Mouse (Mus musculus): Measurements from ENCODE around the gene Icam2. TPM values are rescaled to one million over a fixed set of nuclear protein-coding genes. Genes with fewer than 3 reads are reported as not detected.

Icam2 gene
- polyA plus RNA-seq, 1 experiment = 0.14 TPM

DNA sequence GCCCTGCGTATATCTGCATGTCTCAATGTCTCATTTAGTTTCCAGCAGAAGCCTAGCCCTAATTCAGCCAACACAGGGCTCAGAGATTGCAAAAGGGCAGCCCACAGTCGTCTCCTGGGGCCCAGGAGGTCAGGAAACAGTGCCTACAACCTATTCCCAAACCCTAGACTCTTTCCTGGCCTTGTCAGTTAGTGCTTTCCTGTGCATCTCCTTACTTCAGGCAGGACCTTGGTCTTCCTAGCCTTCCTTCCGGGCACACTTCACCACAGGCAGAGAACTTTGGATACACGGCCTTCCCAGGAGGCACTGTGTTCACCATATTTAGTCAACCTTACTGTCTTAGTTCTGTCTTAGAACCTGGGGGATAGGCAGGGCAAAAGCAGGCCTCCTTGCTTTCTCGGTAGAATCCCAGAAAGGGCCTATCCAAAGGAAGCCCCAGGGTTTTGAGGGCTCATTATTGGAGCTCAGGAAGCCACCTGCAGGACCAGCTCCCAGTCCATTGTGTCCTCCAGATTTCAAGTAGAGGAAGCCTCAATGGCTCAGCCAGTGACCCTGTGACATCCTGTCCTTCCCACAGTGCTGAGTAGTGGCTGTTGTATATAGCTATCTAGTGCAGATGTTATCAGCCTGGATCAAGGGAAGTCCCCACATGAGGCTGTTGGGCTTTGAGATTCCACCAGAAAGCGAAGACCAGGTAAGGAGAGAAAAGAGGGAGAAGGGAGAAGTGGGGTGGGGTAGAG is 4.7 kb downstream of the Icam2 start:
- no peaks in the 10 kb centered on the region for H3K27me3 ChIP-seq (ENCODE audit: control insufficient read depth)
- H3K36me3 ChIP-seq (ENCODE audit: control insufficient read depth) = no peaks in the 10 kb centered on the region

DNA sequence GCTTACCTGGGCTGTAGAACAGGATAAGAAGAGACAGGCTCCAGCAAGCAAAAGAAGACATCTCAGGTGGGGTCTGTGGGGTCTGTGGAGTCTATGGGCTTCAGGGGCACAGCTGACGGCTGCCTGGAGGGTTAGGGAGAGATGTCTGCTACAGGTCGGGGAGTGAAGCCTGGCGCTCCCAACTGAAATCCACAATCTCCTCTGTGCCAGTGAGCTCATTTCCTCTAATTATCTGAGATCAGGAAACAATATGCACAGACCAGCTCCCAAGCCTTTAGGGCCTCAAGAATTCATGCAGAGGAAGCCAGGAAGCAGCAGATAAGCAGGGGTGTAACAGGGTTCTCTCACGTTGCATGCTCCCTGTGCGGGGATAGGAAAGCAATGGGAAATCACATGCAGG is 5.5 kb downstream of the Icam2 start:
- Histone ChIP-seq H3K4me1 (ENCODE audit: control insufficient read depth) (peaks cover 29% of the 10 kb centered on the region), H3K9me3 (ENCODE audit: control insufficient read depth, low read length) (no peaks in the 10 kb centered on the region), H3K36me3 (ENCODE audit: control insufficient read depth) (no peaks in the 10 kb centered on the region), H3K27me3 (ENCODE audit: control insufficient read depth) (no peaks in the 10 kb centered on the region), H3K4me3 (replicated peaks) (no peak overlapping the region)
- no peak for TF ChIP-seq GATA1 (IDR thresholded peaks at IDR 0.05; ENCODE audit: low read length)
- TF ChIP-seq TAL1 (IDR thresholded peaks at IDR 0.05; ENCODE audit: low read length) = no peak

More for the DNA sequence above, 4.7 kb downstream of the Icam2 start:
- peaks cover 34% of the 10 kb centered on the region for H3K4me1 ChIP-seq (ENCODE audit: control insufficient read depth)
- no peak overlapping the region for H3K4me3 ChIP-seq (replicated peaks)
- TF ChIP-seq GATA1 (IDR thresholded peaks at IDR 0.05; ENCODE audit: low read length) = no peak
- no peak for TF ChIP-seq TAL1 (IDR thresholded peaks at IDR 0.05; ENCODE audit: low read length)
- H3K9me3 ChIP-seq (ENCODE audit: control insufficient read depth, low read length) = no peaks in the 10 kb centered on the region

DNA sequence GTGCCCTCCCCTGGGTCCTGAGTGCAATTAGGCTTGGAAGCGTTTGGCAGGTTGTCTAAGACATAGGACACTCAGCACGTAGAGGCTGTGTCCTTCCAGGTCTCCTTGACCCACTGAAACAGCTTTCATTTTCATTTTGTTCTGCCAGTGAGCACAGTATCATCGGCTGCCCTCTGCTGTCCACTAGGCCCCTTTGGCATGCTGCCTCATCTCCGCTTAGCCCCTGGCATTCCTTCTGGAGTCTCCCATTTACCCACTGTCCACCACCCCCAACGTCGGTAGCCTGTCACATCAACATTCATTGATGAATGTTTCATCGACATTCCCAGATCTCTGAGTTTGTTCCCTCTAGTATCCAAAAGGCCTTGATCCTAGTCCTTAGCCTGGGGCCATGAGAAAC is 6.0 kb downstream of the Icam2 start:
- Histone ChIP-seq H3K4me3 (replicated peaks) (no peak overlapping the region), H3K27me3 (ENCODE audit: control insufficient read depth) (no peaks in the 10 kb centered on the region), H3K9me3 (ENCODE audit: control insufficient read depth, low read length) (no peaks in the 10 kb centered on the region), H3K36me3 (ENCODE audit: control insufficient read depth) (no peaks in the 10 kb centered on the region), H3K4me1 (ENCODE audit: control insufficient read depth) (peaks cover 29% of the 10 kb centered on the region)
- TF ChIP-seq TAL1 (IDR thresholded peaks at IDR 0.05; ENCODE audit: low read length) (no peak), GATA1 (IDR thresholded peaks at IDR 0.05; ENCODE audit: low read length) (no peak)

DNA sequence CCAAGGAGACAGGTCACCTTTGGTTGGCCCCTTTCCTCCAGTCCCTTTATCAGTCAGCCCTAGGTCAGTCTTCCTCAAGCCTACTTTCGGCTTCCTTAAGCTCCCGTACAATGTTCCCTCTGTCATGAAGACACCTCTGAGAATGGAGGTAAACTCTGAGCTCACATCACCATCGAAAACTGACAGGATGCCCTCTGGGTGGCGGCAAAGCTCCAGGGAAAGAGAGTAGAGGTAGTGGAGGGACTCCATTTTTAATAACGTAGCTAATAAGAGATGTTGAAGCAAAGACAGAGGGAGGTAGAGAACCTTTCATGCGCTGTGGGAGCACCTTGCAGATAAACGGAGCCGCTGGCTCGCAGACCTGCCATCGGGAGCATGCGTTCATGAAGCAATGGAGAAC is 6.9 kb downstream of the Icam2 start:
- Histone ChIP-seq H3K36me3 (ENCODE audit: control insufficient read depth) (no peaks in the 10 kb centered on the region), H3K4me1 (ENCODE audit: control insufficient read depth) (peaks cover 21% of the 10 kb centered on the region), H3K9me3 (ENCODE audit: control insufficient read depth, low read length) (no peaks in the 10 kb centered on the region), H3K4me3 (replicated peaks) (no peak overlapping the region), H3K27me3 (ENCODE audit: control insufficient read depth) (no peaks in the 10 kb centered on the region)
- TF ChIP-seq TAL1 (IDR thresholded peaks at IDR 0.05; ENCODE audit: low read length) (no peak), GATA1 (IDR thresholded peaks at IDR 0.05; ENCODE audit: low read length) (no peak)

DNA sequence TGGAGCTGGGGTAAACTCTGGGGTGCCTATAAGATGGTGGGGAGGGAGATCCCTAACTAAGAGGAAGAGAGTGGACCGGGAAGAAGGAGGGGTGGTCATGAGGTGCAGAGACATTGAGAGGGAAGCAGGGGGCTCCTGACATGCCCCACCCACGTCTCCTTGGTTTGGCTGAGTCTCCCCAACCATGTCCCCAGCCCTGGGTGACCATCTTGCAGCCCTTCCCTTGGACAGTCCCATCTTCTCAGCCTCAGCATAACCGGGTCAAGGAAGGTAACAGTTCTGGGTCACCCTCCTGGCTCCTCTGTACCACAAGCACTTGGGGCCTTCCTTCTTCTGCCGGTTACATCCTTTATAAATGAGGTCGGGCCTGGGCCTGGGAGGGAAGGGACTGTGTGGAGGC is 12.9 kb downstream of the Icam2 start:
- H3K4me1 ChIP-seq (ENCODE audit: control insufficient read depth) = no peaks in the 10 kb centered on the region
- H3K27me3 ChIP-seq (ENCODE audit: control insufficient read depth) = no peaks in the 10 kb centered on the region
- no peak overlapping the region for H3K4me3 ChIP-seq (replicated peaks)
- H3K36me3 ChIP-seq (ENCODE audit: control insufficient read depth) = no peaks in the 10 kb centered on the region
- no peak for TF ChIP-seq GATA1 (IDR thresholded peaks at IDR 0.05; ENCODE audit: low read length)
- TF ChIP-seq TAL1 (IDR thresholded peaks at IDR 0.05; ENCODE audit: low read length) = no peak
- no peaks in the 10 kb centered on the region for H3K9me3 ChIP-seq (ENCODE audit: control insufficient read depth, low read length)

DNA sequence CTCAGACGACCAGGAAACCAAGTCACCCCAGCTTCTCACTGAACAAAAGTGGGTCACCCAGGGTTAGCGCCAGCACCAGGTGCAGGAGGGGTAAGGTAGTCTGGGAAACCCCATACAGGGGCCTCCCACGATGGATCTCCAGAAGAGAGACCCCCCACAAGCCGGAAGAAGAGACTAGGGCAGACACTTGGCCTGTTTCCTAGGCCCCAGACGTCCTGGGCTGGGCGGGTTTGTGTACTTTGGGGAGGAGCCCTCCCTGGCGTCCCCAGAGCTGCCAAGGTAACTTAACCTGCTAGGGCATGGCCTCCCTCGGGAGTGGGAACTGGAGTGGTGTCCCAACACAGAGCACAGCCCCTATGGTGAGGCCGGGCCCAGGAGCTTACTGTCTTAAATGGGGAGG is 13.3 kb downstream of the Icam2 start:
- TF ChIP-seq GATA1 (IDR thresholded peaks at IDR 0.05; ENCODE audit: low read length) = no peak
- TF ChIP-seq TAL1 (IDR thresholded peaks at IDR 0.05; ENCODE audit: low read length) = no peak
- H3K4me1 ChIP-seq (ENCODE audit: control insufficient read depth) = no peaks in the 10 kb centered on the region
- H3K4me3 ChIP-seq (replicated peaks) = no peak overlapping the region
- H3K36me3 ChIP-seq (ENCODE audit: control insufficient read depth) = no peaks in the 10 kb centered on the region
- no peaks in the 10 kb centered on the region for H3K27me3 ChIP-seq (ENCODE audit: control insufficient read depth)
- H3K9me3 ChIP-seq (ENCODE audit: control insufficient read depth, low read length) = no peaks in the 10 kb centered on the region

DNA sequence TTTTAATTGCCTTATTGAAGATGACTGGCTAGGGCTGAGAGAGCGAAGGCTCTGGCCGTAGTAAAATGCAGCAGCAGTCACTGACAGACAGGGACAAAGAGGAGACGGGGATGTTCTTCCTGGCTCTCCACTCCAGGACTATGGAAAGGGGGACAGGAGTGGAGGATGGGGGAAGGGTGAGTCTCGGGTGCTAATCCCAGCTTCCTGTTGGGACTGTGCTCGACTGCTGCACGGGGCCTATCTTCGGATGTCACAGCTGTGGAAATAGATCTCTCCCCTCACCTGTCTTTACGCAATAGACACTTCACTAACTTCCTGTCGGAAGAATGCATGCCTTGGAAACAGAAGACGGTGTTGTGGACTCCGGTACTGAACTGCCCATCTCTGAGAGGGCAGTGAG is 13.9 kb downstream of the Icam2 start:
- TF ChIP-seq GATA1 (IDR thresholded peaks at IDR 0.05; ENCODE audit: low read length) = no peak
- no peak overlapping the region for H3K4me3 ChIP-seq (replicated peaks)
- H3K9me3 ChIP-seq (ENCODE audit: control insufficient read depth, low read length) = no peaks in the 10 kb centered on the region
- H3K27me3 ChIP-seq (ENCODE audit: control insufficient read depth) = no peaks in the 10 kb centered on the region
- H3K4me1 ChIP-seq (ENCODE audit: control insufficient read depth) = no peaks in the 10 kb centered on the region
- no peaks in the 10 kb centered on the region for H3K36me3 ChIP-seq (ENCODE audit: control insufficient read depth)

DNA sequence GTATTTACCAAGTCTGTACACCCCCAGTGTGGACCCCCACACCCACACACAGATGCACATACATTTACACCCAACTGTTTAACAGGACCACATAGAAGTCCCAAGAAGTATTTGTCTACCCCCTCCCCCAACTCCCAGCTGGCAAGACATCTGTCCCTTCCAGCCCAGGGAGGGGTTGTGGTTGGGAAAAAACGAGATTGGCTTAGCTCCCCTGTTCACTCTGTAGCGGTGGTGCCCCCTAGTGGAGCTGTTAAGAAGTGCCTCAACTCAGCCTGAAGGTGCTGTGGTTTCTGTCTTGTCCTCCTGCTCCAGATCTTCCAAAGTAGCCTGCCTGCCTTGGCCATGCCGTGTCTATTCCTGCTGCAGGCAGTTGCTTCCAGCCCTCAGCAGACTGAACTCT is 21.6 kb downstream of the Icam2 start:
- Histone ChIP-seq H3K36me3 (ENCODE audit: control insufficient read depth) (no peaks in the 10 kb centered on the region), H3K9me3 (ENCODE audit: control insufficient read depth, low read length) (no peaks in the 10 kb centered on the region; the same call in 1 of the 2 replicates), H3K27me3 (ENCODE audit: control insufficient read depth) (peaks cover 5% of the 10 kb centered on the region), H3K4me3 (replicated peaks) (no peak overlapping the region), H3K4me1 (ENCODE audit: control insufficient read depth) (no peaks in the 10 kb centered on the region)
- TF ChIP-seq GATA1 (IDR thresholded peaks at IDR 0.05; ENCODE audit: low read length) (no peak), TAL1 (IDR thresholded peaks at IDR 0.05; ENCODE audit: low read length) (no peak)

DNA sequence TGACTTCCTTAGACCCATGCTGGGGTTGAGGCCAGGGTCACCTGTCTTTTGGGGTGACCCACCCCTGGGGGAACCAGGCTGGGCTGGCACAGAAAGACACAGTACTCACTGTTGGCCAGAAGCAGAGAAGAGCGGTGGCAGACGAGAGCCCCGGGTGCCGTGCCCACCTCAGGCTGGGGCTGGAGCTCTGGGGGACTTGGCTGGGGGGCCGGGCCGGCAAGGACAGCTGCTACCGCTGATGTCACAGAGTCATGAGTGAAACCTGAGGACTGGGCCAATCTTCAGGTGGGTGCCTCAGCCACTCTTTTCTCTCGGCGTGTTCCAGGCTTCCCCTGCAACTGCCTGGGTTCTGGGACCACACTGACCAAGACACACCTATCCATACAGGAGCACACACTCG is 22.5 kb downstream of the Icam2 start, which contains the start of gene Prr29:
Prr29 (plus strand) TSS at position 107 of the 400 bp plus-strand sequence.
- no peak for TF ChIP-seq TAL1 (IDR thresholded peaks at IDR 0.05; ENCODE audit: low read length)
- TF ChIP-seq GATA1 (IDR thresholded peaks at IDR 0.05; ENCODE audit: low read length) = no peak
- Histone ChIP-seq H3K27me3 (ENCODE audit: control insufficient read depth) (peaks cover 5% of the 10 kb centered on the region), H3K36me3 (ENCODE audit: control insufficient read depth) (no peaks in the 10 kb centered on the region), H3K4me3 (replicated peaks) (no peak within 1 kb of the TSS), H3K4me1 (ENCODE audit: control insufficient read depth) (no peaks in the 10 kb centered on the region), H3K9me3 (ENCODE audit: control insufficient read depth, low read length) (no peaks in the 10 kb centered on the region; the same call in 1 of the 2 replicates)

DNA sequence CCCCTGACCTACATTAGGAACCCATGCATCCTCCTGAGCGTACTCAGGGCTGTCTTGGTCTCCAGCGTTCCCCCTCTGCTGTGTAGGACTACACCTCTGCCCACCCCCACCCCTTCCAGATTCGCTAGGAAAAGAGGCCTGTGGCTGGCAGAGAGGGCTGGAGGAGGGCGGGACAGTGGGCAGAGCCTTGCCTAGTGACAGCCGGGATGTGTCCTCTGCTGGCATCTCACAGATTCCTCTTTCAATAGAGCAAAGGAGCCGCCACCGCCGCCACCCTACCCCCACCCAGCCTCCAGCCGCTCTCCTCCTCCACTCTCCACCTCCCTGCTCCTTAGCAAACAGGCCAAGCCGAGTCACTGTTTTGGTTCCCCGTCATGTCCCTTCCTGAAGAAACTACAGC is 23.2 kb downstream of the Icam2 start:
- H3K4me1 ChIP-seq (ENCODE audit: control insufficient read depth) = no peaks in the 10 kb centered on the region
- H3K36me3 ChIP-seq (ENCODE audit: control insufficient read depth) = no peaks in the 10 kb centered on the region
- TF ChIP-seq GATA1 (IDR thresholded peaks at IDR 0.05; ENCODE audit: low read length) = no peak
- no peak for TF ChIP-seq TAL1 (IDR thresholded peaks at IDR 0.05; ENCODE audit: low read length)
- H3K27me3 ChIP-seq (ENCODE audit: control insufficient read depth) = peaks cover 5% of the 10 kb centered on the region
- no peak overlapping the region for H3K4me3 ChIP-seq (replicated peaks)
- H3K9me3 ChIP-seq (ENCODE audit: control insufficient read depth, low read length) = no peaks in the 10 kb centered on the region; the same call in 1 of the 2 replicates
